Mouse (Mus musculus): Measurements from ENCODE around the gene Rtl10. TPM values are rescaled to one million over a fixed set of nuclear protein-coding genes. Genes with fewer than 3 reads are reported as not detected.
"Not testable (repeated sequence)": the region's sequence is repeated elsewhere in the genome, so short reads cannot be mapped to it uniquely, and the experiment has no call there.

The Rtl10 gene
- total RNA-seq, 1 experiment: 6.7 TPM

DNA sequence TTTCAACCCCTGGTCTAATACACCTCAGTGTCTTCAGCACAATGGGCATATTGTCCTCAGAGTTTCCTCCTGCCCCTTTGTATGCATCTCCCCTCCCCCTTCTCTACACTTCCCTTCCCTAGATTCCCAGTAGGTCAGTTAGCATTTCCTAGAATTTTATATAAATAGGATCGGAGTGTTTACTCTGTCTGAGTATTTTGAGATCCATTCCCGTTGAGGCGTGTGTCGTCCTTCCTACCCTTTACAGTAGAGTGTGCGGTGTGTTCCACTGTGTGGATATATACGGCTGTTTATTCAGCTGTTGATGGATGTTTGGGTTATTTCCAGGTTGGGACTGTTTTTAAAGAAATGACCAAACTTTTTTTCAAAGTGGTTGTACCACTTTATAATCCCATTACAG, 14.8 kb downstream of the Rtl10 start:
- in situ Hi-C loops (cut with MboI; ENCODE audit: low sequenced_read_pairs in 2 of 2, unreplicated experiment in 2 of 2): no loop called here
- H3K9me3 ChIP-seq (ENCODE audit: control insufficient read depth, insufficient read depth, low read depth, low read length): no peaks in the 10 kb centered on the region
- no peak for DNase-seq (ENCODE audit: low read depth, low spot score)
- H3K36me3 ChIP-seq (ENCODE audit: control insufficient read depth, insufficient read depth, low read length, poor library complexity, severe bottlenecking): no peaks in the 10 kb centered on the region
- H3K4me1 ChIP-seq (ENCODE audit: control insufficient read depth in 2 of 2, insufficient read depth in 2 of 2, low read length in 2 of 2, poor library complexity in 1 of 2): no peaks in the 10 kb centered on the region
- H3K4me3 ChIP-seq (ENCODE audit: insufficient read depth in 1 of 2, low read depth in 1 of 2, low read length in 2 of 2, poor library complexity in 1 of 2, severe bottlenecking in 1 of 2): no peak overlapping the region
- H3K9ac ChIP-seq (ENCODE audit: insufficient read depth, low read depth, low read length, poor library complexity, severe bottlenecking): no peak overlapping the region
- no peak overlapping the region for H3K27ac ChIP-seq (ENCODE audit: insufficient read depth, low read depth, low read length, poor library complexity, severe bottlenecking)
- TF ChIP-seq HCFC1 (IDR thresholded peaks at IDR 0.05; ENCODE audit: borderline replicate concordance, insufficient read depth, low read length) (no peak), ZC3H11A (IDR thresholded peaks at IDR 0.05; ENCODE audit: borderline replicate concordance, low read depth, low read length) (no peak), CHD2 (IDR thresholded peaks at IDR 0.05; ENCODE audit: low read depth, low read length) (no peak), ZNF384 (IDR thresholded peaks at IDR 0.05; ENCODE audit: low read depth, low read length) (no peak), MAFK (IDR thresholded peaks at IDR 0.05; ENCODE audit: insufficient read depth, low read depth, low read length) (no peak)

DNA sequence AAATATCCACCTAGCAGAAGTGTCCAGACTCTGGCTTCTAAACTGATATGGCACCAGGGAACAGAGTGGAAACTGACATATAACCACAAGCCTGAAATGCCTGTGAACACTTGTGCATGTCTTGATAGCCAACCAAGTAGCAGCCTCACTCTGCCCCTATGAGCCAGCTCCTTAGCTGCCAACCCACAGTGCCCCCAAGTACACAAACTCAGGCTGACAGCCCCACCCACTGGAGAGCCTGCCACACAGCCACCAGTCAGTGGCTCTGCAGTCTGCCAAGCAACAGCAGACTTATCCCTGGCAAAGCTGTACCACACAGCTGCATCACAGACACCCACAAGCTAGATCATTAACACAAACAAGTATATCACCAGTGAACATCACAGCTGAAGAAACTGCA, 19.4 kb downstream of the Rtl10 start:
- H3K27ac ChIP-seq (ENCODE audit: insufficient read depth, low read depth, low read length, poor library complexity, severe bottlenecking): no peak overlapping the region
- in situ Hi-C loops (cut with MboI; ENCODE audit: low sequenced_read_pairs in 2 of 2, unreplicated experiment in 2 of 2): no loop called here
- H3K36me3 ChIP-seq (ENCODE audit: control insufficient read depth, insufficient read depth, low read length, poor library complexity, severe bottlenecking): no peaks in the 10 kb centered on the region
- no peaks in the 10 kb centered on the region for H3K4me1 ChIP-seq (ENCODE audit: control insufficient read depth in 2 of 2, insufficient read depth in 2 of 2, low read length in 2 of 2, poor library complexity in 1 of 2)
- no peak overlapping the region for H3K4me3 ChIP-seq (ENCODE audit: insufficient read depth in 1 of 2, low read depth in 1 of 2, low read length in 2 of 2, poor library complexity in 1 of 2, severe bottlenecking in 1 of 2)
- no peak overlapping the region for H3K9ac ChIP-seq (ENCODE audit: insufficient read depth, low read depth, low read length, poor library complexity, severe bottlenecking)
- no peaks in the 10 kb centered on the region for H3K9me3 ChIP-seq (ENCODE audit: control insufficient read depth, insufficient read depth, low read depth, low read length)
- TF ChIP-seq HCFC1 (IDR thresholded peaks at IDR 0.05; ENCODE audit: borderline replicate concordance, insufficient read depth, low read length) (no peak), MAFK (IDR thresholded peaks at IDR 0.05; ENCODE audit: insufficient read depth, low read depth, low read length) (no peak), ZC3H11A (IDR thresholded peaks at IDR 0.05; ENCODE audit: borderline replicate concordance, low read depth, low read length) (no peak), CHD2 (IDR thresholded peaks at IDR 0.05; ENCODE audit: low read depth, low read length) (no peak), ZNF384 (IDR thresholded peaks at IDR 0.05; ENCODE audit: low read depth, low read length) (no peak)
- no peak for DNase-seq (ENCODE audit: low read depth, low spot score)

DNA sequence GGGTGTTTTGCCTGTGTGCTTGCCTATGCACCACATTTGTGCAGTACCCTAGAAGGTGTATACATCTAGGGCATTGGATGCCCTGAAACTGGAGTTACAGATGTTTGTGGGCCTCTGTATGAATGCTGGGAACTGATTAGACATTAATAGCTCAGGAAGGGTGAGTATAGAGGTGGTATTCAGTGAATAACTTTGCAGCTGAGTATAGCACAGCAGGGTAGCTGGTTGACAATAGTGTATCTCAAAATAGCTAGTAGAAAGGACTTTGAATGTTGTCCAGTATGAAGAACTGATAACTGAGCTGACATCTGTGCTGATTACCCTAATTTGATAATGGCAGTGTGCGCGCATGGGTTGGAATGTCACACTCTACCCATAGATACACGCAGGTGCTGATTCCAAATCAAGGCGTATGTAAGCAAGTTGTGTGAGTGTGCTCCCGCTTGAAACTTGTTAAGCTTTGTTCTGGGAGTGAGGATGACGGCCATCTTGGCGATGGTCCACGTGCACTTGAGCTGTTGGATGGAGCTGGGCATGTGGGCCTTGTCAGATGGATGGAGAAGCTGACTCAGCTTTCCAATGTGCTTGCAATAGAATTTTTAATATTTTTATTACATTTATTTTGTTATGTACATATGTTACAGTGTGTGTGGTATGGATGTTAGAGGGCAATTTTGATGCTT, 25.0 kb downstream of the Rtl10 start:
- TF ChIP-seq MAFK (IDR thresholded peaks at IDR 0.05; ENCODE audit: insufficient read depth, low read depth, low read length) (no peak), HCFC1 (IDR thresholded peaks at IDR 0.05; ENCODE audit: borderline replicate concordance, insufficient read depth, low read length) (no peak), ZNF384 (IDR thresholded peaks at IDR 0.05; ENCODE audit: low read depth, low read length) (no peak), CHD2 (IDR thresholded peaks at IDR 0.05; ENCODE audit: low read depth, low read length) (no peak), ZC3H11A (IDR thresholded peaks at IDR 0.05; ENCODE audit: borderline replicate concordance, low read depth, low read length) (no peak)
- Histone ChIP-seq H3K4me1 (ENCODE audit: control insufficient read depth in 2 of 2, insufficient read depth in 2 of 2, low read length in 2 of 2, poor library complexity in 1 of 2) (no peaks in the 10 kb centered on the region), H3K9me3 (ENCODE audit: control insufficient read depth, insufficient read depth, low read depth, low read length) (no peaks in the 10 kb centered on the region), H3K27ac (ENCODE audit: insufficient read depth, low read depth, low read length, poor library complexity, severe bottlenecking) (no peak overlapping the region), H3K9ac (ENCODE audit: insufficient read depth, low read depth, low read length, poor library complexity, severe bottlenecking) (no peak overlapping the region), H3K36me3 (ENCODE audit: control insufficient read depth, insufficient read depth, low read length, poor library complexity, severe bottlenecking) (no peaks in the 10 kb centered on the region), H3K4me3 (ENCODE audit: insufficient read depth in 1 of 2, low read depth in 1 of 2, low read length in 2 of 2, poor library complexity in 1 of 2, severe bottlenecking in 1 of 2) (no peak overlapping the region)
- in situ Hi-C loops (cut with MboI; ENCODE audit: low sequenced_read_pairs in 2 of 2, unreplicated experiment in 2 of 2): no loop called here
- no peak for DNase-seq (ENCODE audit: low read depth, low spot score)

DNA sequence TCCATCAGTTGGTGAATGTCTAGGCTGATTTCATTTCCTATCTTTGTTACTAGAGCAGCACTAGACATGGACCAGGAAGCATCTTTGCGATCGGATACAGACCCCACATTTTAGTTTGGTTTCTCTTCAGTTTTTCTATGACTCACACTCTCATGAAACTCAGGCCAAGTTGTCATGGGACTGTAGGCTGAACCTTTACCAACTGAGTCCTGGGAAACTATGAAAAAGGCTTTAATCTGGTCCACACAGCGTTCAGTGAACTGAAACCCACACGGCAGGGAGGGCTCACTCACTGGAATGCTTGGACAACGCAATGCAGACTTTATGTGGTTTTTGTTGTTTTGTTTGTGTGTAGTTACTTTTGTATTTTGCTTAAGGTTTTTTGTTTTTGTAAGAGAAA, 30.0 kb downstream of the Rtl10 start:
- in situ Hi-C loops (cut with MboI; ENCODE audit: low sequenced_read_pairs in 2 of 2, unreplicated experiment in 2 of 2): no loop called here
- no peak for TF ChIP-seq ZC3H11A (IDR thresholded peaks at IDR 0.05; ENCODE audit: borderline replicate concordance, low read depth, low read length)
- TF ChIP-seq CHD2 (IDR thresholded peaks at IDR 0.05; ENCODE audit: low read depth, low read length): no peak
- no peak for TF ChIP-seq ZNF384 (IDR thresholded peaks at IDR 0.05; ENCODE audit: low read depth, low read length)
- TF ChIP-seq HCFC1 (IDR thresholded peaks at IDR 0.05; ENCODE audit: borderline replicate concordance, insufficient read depth, low read length): no peak
- no peak for TF ChIP-seq MAFK (IDR thresholded peaks at IDR 0.05; ENCODE audit: insufficient read depth, low read depth, low read length)

DNA sequence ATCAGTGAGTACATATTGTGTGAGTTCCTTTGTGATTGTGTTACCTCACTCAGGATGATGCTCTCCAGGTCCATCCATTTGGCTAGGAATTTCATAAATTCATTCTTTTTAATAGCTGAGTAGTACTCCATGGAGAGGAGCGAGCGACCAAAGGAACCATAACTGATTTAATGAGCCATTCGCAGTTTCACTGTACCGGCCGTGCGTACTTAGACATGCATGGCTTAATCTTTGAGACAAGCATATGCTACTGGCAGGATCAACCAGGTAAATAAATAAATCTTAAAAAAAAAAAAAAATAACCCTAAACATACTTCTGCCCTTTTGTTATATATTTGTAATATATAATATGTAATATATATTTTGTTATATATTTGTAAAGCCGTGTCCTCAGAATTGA, 34.4 kb downstream of the Rtl10 start:
- in situ Hi-C loops (cut with MboI; ENCODE audit: low sequenced_read_pairs in 2 of 2, unreplicated experiment in 2 of 2); H3K27ac ChIP-seq (ENCODE audit: insufficient read depth, low read depth, low read length, poor library complexity, severe bottlenecking); H3K4me1 ChIP-seq (ENCODE audit: control insufficient read depth in 2 of 2, insufficient read depth in 2 of 2, low read length in 2 of 2, poor library complexity in 1 of 2); H3K9ac ChIP-seq (ENCODE audit: insufficient read depth, low read depth, low read length, poor library complexity, severe bottlenecking); DNase-seq (ENCODE audit: low read depth, low spot score); H3K36me3 ChIP-seq (ENCODE audit: control insufficient read depth, insufficient read depth, low read length, poor library complexity, severe bottlenecking); H3K9me3 ChIP-seq (ENCODE audit: control insufficient read depth, insufficient read depth, low read depth, low read length); H3K4me3 ChIP-seq (ENCODE audit: insufficient read depth in 1 of 2, low read depth in 1 of 2, low read length in 2 of 2, poor library complexity in 1 of 2, severe bottlenecking in 1 of 2): not testable (repeated sequence)

More for the DNA sequence above, 30.0 kb downstream of the Rtl10 start:
- H3K9ac ChIP-seq (ENCODE audit: insufficient read depth, low read depth, low read length, poor library complexity, severe bottlenecking): no peak overlapping the region
- no peaks in the 10 kb centered on the region for H3K36me3 ChIP-seq (ENCODE audit: control insufficient read depth, insufficient read depth, low read length, poor library complexity, severe bottlenecking)
- no peak overlapping the region for H3K27ac ChIP-seq (ENCODE audit: insufficient read depth, low read depth, low read length, poor library complexity, severe bottlenecking)
- no peak overlapping the region for H3K4me3 ChIP-seq (ENCODE audit: insufficient read depth in 1 of 2, low read depth in 1 of 2, low read length in 2 of 2, poor library complexity in 1 of 2, severe bottlenecking in 1 of 2)
- DNase-seq (ENCODE audit: low read depth, low spot score): no peak
- H3K4me1 ChIP-seq (ENCODE audit: control insufficient read depth in 2 of 2, insufficient read depth in 2 of 2, low read length in 2 of 2, poor library complexity in 1 of 2): no peaks in the 10 kb centered on the region
- H3K9me3 ChIP-seq (ENCODE audit: control insufficient read depth, insufficient read depth, low read depth, low read length): no peaks in the 10 kb centered on the region

All from ES-E14 (cell line).